Mouse (Mus musculus): ENCODE results near the gene Gm9837.
A peak's percentile ranks its signal among the peaks of the same experiment; 100 is the strongest.

Gm9837 gene

DNA sequence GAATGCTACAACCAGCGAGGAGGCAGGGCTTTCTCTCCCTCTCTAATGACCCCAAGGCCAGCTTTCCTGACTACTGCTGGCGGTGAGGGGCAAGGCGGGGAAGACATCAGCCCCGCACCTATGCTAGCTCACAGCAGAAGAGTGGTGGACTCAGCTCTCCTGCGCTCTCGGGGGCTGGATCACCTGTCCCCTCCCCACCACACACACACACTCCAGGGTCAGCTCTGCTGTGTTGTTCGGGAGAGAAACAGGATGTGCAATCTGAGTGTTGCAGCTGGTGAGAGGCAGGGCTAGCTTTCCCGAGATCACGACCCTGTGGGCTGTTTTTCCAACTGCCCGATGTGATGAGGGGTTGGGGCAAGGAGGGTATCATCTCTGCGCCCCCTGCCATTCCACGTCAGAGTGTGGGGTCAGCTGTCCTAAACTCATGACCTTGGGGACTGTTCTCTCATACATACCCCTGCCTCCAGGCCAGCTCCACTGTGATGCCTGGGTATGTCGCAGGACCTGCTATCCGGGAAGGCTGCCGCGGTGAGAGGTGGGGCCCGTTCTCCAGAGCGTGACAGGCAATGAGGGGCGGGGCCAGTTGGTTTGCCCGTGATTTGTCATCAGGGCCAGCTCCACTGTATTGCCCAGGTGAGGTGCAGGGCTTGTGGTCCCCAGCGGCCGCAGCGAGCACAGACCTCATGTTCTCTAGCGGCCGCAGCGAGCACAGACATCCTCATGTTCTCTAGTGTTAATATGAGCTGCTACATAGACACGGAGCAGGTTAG lies 16.7 kb upstream of the Gm9837 start:
- no peak for DNase-seq (ENCODE audit: low spot score)

DNA sequence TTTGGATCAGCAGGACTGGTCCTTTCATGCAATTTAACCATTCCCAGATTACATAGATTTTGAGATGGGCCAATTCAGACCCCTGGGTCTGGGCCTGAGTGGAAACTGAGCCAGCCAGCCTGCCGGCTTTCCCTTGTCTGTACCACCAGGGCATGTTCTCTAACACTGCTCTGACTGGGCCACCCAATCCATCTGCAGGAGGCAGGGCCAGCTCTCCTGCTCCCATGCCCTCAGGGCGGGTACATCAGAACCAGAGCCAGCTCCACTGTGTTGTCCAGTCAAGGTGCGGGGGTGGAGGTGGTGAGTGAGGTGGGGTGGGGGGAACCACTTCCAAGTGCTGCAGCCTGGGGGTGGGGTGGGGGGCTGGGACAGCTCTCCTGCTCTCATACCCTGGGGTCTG lies 16.1 kb upstream of the Gm9837 start:
- DNase-seq (ENCODE audit: low spot score), result no peak

DNA sequence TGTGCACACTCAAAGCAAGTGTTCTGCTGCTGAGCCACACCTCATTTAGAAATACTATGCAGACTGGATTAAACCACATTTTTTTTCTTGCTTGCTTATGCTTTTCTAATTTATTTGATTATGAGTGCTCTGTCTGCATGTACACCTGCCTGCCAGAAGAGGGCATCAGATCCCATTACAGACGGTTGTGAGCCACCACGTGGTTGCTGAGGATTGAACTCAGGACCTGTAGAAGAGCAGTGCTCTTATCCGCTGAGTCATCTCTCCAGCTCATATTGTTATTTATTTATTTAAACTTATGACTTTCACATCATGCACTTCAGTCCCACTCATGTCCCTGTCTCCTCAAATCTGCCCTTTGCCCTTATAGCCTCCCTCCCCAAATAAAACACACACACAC lies 15.4 kb upstream of the Gm9837 start:
- DNase-seq (ENCODE audit: low spot score), result no peak

DNA sequence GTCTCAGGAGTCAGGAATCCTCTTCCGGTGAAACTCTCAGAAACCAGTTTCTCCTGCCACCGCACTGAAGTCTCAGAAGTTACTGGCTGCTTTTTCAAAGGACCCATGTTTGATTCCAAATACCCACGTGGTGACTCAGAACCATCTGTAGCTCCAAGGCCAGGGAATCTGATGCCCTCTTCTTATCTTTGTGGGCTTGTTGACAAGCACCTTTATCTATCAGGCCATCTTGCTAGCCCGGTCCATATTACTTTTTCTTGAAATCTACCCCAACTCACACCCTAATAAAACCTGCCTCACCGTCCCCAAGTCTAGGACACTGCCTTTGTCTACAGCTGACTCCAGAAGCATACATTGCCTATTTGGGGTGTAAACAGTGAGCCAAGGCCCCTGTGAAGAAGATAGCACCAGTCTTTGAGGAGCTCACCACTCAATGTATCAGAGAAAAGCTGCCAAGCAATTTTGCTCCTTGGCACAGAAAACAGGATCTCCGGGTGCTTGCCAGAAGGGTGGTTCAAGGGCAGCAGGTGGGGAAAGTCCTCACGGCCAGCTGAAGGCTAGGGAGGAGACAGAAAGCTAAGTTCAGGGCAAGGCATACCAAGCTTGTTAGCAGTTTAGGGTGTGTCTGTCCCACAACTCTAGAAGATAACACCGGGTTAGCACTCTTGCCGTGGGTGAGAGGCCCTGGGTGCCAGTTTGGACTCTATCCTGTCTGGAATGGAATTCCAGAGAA lies 13.0 kb upstream of the Gm9837 start:
- no peak for DNase-seq (ENCODE audit: low spot score)

GRCm38 (mm10) chr11:53481088-53481730 lies 10.9 kb upstream of the Gm9837 start:
- no peak for DNase-seq (ENCODE audit: low spot score)

DNA sequence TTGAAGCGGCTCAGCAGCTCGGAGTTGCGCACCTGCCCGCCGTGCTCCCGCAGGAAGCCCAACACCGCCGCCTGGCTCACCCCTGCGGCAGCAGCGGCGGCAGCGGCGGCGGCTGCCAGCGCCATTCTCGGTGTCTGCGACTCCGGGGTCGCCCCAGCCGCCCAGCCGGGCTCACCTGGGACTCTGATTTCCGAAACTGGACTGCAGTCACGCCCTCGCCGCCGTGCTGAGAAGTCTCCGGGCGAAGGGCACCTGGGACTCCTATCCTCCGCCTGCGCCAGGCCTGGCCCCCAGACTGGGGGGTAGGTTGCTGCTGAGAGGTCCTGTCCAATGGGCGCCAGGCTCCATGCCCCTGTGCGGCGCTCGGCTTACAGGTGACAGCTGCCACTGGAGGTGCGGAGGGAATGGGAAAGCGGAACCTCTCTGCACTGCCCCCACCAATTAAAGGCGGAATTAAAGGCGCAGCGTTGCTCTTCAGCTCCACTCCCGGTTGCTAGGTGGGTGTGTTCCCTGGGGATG lies 9.6 kb upstream of the Gm9837 start, which contains the start of the genes Gm9945 and Sowaha:
TSS of gene Gm9945 (plus strand) at position 384 of the 519 bp plus-strand sequence.
TSS of gene Sowaha (minus strand) at position 492 of the 519 bp plus-strand sequence.
- DNase-seq (ENCODE audit: low spot score), result peak; percentile 36

GRCm38 (mm10) chr11:53479171-53479782 lies 9.0 kb upstream of the Gm9837 start:
- DNase-seq (ENCODE audit: low spot score), result peak; percentile 31

GRCm38 (mm10) chr11:53478383-53479170 lies 8.3 kb upstream of the Gm9837 start:
- no peak for DNase-seq (ENCODE audit: low spot score)

DNA sequence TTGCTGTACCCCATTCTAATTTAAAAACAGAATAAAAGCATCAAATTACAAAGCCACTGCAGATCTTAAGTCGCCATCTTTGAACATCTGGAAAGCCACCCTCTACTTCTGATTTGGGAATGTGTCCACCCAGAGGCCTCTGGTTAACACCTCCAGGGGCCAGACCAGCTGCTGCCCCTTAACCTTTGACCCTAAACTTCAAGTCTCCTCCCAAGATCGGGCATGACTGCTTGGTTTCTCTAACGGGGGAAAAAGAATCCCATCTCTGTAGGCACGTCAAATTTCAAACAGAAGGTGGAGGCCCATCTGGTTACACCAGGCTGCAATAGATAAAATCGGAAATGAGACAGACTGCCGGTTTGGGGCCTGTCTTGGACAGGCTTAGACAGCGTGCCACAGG lies 7.6 kb upstream of the Gm9837 start:
- no peak for DNase-seq (ENCODE audit: low spot score)

DNA sequence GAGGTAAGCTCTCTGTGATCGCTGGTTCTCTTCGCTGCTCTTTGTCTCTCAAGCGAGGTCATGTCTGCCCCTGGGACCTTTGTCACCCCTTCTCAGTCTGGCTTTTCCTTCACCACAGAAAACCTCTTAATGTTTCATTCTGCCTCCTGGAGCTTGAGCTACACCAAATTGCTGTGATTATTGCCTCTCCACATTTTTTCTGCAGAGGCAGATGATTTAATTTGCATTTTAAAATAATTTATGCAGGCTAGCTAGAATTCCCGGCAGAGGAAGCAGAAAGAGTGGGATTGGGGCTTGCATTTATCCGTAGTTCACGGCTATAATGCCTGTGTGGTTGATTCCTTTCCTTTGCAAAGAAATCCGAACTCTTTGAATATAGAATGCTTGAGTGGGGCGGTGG lies 5.3 kb upstream of the Gm9837 start:
- DNase-seq (ENCODE audit: low spot score), result no peak

DNA sequence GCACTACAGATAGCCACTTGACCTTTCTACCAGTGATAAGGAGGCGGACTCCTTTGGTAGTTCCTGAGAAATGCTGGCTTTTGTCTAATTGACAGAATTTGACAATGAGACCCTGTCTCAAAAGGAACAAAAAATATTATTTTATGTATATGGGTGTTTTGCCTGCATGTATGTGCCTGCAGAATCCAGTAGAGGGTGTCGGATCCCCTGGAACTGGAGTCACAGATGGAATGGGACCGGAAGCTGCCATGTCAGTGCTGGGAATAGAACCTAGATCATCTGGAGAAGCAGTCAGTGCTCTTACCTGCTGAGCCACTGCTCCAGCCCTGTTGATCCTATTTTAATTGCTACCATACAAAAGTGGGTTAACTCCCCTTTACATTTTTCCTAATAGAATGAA lies 2.4 kb upstream of the Gm9837 start:
- no peak for DNase-seq (ENCODE audit: low spot score)

GRCm38 (mm10) chr11:53469294-53469967 lies 848 bp downstream of the Gm9837 start:
- no peak for DNase-seq (ENCODE audit: low spot score)

GRCm38 (mm10) chr11:53466231-53466971 lies 3.9 kb downstream of the Gm9837 start:
- DNase-seq (ENCODE audit: low spot score), result peak; percentile 69

- DNase-seq (ENCODE audit: low spot score), result no peak
Observed at GRCm38 (mm10) chr11:53463551-53464424, 6.5 kb downstream of the Gm9837 start.

GRCm38 (mm10) chr11:53461727-53462126 lies 8.6 kb downstream of the Gm9837 start:
- no peak for DNase-seq (ENCODE audit: low spot score)

- no peak for DNase-seq (ENCODE audit: low spot score)
Observed at GRCm38 (mm10) chr11:53460192-53460591, 10.1 kb downstream of the Gm9837 start.

DNA sequence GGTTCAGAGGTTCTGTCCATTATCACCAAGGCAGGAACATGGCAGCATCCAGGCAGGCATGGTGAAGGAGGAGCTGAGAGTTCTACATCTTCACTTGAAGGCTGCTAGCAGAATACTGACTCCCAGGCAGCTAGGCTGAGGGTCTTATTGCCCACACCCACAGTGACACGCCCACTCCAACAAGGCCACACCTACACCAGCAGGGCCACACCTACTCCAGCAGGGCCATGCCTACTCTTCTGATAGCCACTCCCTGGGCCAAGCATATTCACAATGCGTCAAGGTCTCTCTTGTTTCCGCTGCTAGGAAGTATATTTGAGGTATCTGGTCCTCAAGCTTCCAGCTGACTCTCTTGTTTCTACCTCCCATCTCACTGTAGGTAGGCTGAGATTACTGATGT lies 11.3 kb downstream of the Gm9837 start:
- no peak for DNase-seq (ENCODE audit: low spot score)

GRCm38 (mm10) chr11:53457372-53457954 lies 12.8 kb downstream of the Gm9837 start:
- no peak for DNase-seq (ENCODE audit: low spot score)
